ENCODE assay signal across 8 mouse cellular contexts in the genomic region with DNA sequence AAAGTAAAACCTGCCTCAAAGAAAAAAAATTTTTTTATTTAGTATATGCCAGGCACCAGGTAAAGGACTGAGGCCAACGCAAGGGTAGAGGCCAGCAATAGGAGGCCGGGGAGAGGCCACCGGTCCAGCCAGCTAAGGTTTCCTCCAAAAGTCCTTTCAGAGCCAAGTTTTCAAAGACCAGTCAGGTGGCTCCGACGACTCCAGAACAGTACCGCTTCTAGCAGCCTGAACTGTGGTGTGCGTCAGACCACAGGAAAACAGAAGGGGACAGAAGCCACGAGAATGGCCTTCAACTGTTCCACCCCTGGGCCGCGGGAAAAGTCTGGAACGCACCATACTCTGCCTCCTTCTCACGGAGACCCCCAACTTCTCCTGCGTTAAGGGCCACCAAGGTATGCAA. TPM values are rescaled to one million over a fixed set of nuclear protein-coding genes. Genes with fewer than 3 reads are reported as not detected.
A peak's percentile ranks its signal among the peaks of the same experiment; 100 is the strongest.
DNase-seq lines count a peak whose midpoint lies in the region; ATAC-seq and TF ChIP-seq lines count a peak whose summit lies in the region.

No protein-coding gene starts in this region.

- no peaks in the 10 kb centered on the region for H3K36me3 ChIP-seq in heart, postnatal 0 days (replicated peaks; ENCODE audit: control insufficient read depth, insufficient read depth, low read length)
- no peaks in the 10 kb centered on the region for H3K36me3 ChIP-seq in limb, embryonic 11.5 days (ENCODE audit: control insufficient read depth, insufficient read depth, low read length)
- H3K36me3 ChIP-seq in neural tube, embryonic 14.5 days (ENCODE audit: control insufficient read depth, insufficient read depth, low read length): no peaks in the 10 kb centered on the region

- peak overlapping the region; percentile 80 for H3K9ac ChIP-seq in heart, postnatal 0 days (replicated peaks; ENCODE audit: low read depth, low read length)
- no peak overlapping the region for H3K9ac ChIP-seq in limb, embryonic 11.5 days (ENCODE audit: low read length)
- H3K9ac ChIP-seq in neural tube, embryonic 14.5 days (replicated peaks; ENCODE audit: low read depth, low read length): 0 out of 2 replicates have a peak overlapping the region, but pooled peaks have one; percentile 12

- DNase-seq in CD4-positive, CD25-positive, alpha-beta regulatory T cell, adult 2 months (ENCODE audit: low read depth, low spot score): peak; percentile 5
- peak; percentile 29 for DNase-seq in adrenal gland, adult 8-10 months
- peak; percentile 7 for DNase-seq in heart, postnatal 0 days (ENCODE audit: low spot score)
- DNase-seq in limb, embryonic 11.5 days (ENCODE audit: low spot score): no peak
- DNase-seq in thymus, postnatal 14 days: no peak
- no peak for DNase-seq in urinary bladder, postnatal 36 days (ENCODE audit: low spot score in 2 of 2)

- TF ChIP-seq EP300 in heart, postnatal 0 days (IDR thresholded peaks at IDR 0.05; ENCODE audit: low read depth): no peak

- no peak for TF ChIP-seq CTCF in heart, postnatal 0 days (IDR thresholded peaks at IDR 0.05; ENCODE audit: low read depth)

- no peak overlapping the region for H3K27ac ChIP-seq in heart, postnatal 0 days (ENCODE audit: low read depth)
- H3K27ac ChIP-seq in limb, embryonic 11.5 days (replicated peaks; ENCODE audit: low read depth, low read length): no peak overlapping the region
- H3K27ac ChIP-seq in neural tube, embryonic 14.5 days (ENCODE audit: low read depth, low read length): no peak overlapping the region

- ATAC-seq in CD4-positive, CD25-positive, alpha-beta regulatory T cell, adult 4 months: no peak
- ATAC-seq in heart, postnatal 0 days (ENCODE audit: insufficient read depth, low read depth): no peak
- ATAC-seq in limb, embryonic 11.5 days (ENCODE audit: insufficient number of reproducible peaks, low FRiP score, low TSS enrichment, low read depth): no peak
- ATAC-seq in neural tube, embryonic 14.5 days (ENCODE audit: low read depth): no peak

- no peaks in the 10 kb centered on the region for H3K27me3 ChIP-seq in heart, postnatal 0 days (ENCODE audit: control insufficient read depth, insufficient read depth, low read length)
- H3K27me3 ChIP-seq in limb, embryonic 11.5 days (ENCODE audit: control insufficient read depth, insufficient read depth, low read length): no peaks in the 10 kb centered on the region
- no peaks in the 10 kb centered on the region for H3K27me3 ChIP-seq in neural tube, embryonic 14.5 days (ENCODE audit: control insufficient read depth, insufficient read depth, low read length)

- no peaks in the 10 kb centered on the region for H3K9me3 ChIP-seq in heart, postnatal 0 days (replicated peaks; ENCODE audit: control insufficient read depth, low read length)
- no peaks in the 10 kb centered on the region for H3K9me3 ChIP-seq in limb, embryonic 11.5 days (ENCODE audit: control insufficient read depth, low read length)
- no peaks in the 10 kb centered on the region for H3K9me3 ChIP-seq in neural tube, embryonic 14.5 days (ENCODE audit: control insufficient read depth, low read length)

- peaks cover 13% of the 10 kb centered on the region for H3K4me1 ChIP-seq in heart, postnatal 0 days (ENCODE audit: control insufficient read depth, insufficient read depth)
- H3K4me1 ChIP-seq in limb, embryonic 11.5 days (ENCODE audit: control insufficient read depth, insufficient read depth, low read length): peaks cover 7% of the 10 kb centered on the region; the same call in 1 of the 2 replicates
- H3K4me1 ChIP-seq in neural tube, embryonic 14.5 days (ENCODE audit: control insufficient read depth, insufficient read depth, low read length): peaks cover 7% of the 10 kb centered on the region; the same call in 1 of the 2 replicates

- peak overlapping the region; percentile 76 for H3K4me2 ChIP-seq in heart, postnatal 0 days (ENCODE audit: low read depth, low read length)
- peak overlapping the region; percentile 92 for H3K4me2 ChIP-seq in limb, embryonic 11.5 days (ENCODE audit: low read depth, severe bottlenecking)
- peak overlapping the region; percentile 99 for H3K4me2 ChIP-seq in neural tube, embryonic 14.5 days (ENCODE audit: low read depth, low read length)

- H3K4me3 ChIP-seq in heart, postnatal 0 days (ENCODE audit: low read depth, low read length): peak overlapping the region; percentile 86
- H3K4me3 ChIP-seq in limb, embryonic 11.5 days (ENCODE audit: low read depth, low read length): peak overlapping the region; percentile 75
- peak overlapping the region; percentile 73 for H3K4me3 ChIP-seq in neural tube, embryonic 14.5 days (ENCODE audit: low read depth, low read length)

- 19% methylated on average over 13 of the region's 13 CpGs for WGBS in heart, postnatal 0 days
- 26% methylated on average over 13 of the region's 13 CpGs for WGBS in limb, embryonic 11.5 days
- WGBS in neural tube, embryonic 14.5 days: 28% methylated on average over 13 of the region's 13 CpGs

RNA-seq across cellular contexts. Expression of a gene that starts 1.2 kb away (rescaled TPM):
- polyA plus RNA-seq in CD4-positive, CD25-positive, alpha-beta regulatory T cell, adult 4 months (2017; shearing (Covaris generic)): 10 to 100 TPM; 17.5 to 26.8 TPM
- total RNA-seq in adrenal gland, adult 8-10 months (2022): 10 to 100 TPM; 30.8 to 40.4 (median 33.2) TPM
- total RNA-seq in heart, postnatal 0 days (2014; rRNA removed; ENCODE audit: low replicate concordance): 30.8 TPM in 2 replicates
- polyA plus RNA-seq in heart, postnatal 0 days (2015; fragmentation: Nextera tagmentation; extraction: Ambion mirVana): 14.2 and 15.3 TPM in 2 replicates
- polyA plus RNA-seq in limb, embryonic 11.5 days (2014; fragmentation: Nextera tagmentation; extraction: Ambion mirVana): 6.7 and 7.8 TPM in 2 replicates
- polyA plus RNA-seq in neural tube, embryonic 14.5 days (2014; fragmentation: Nextera tagmentation; extraction: Ambion mirVana): 24.9 and 26.0 TPM in 2 replicates

RNA-seq across cellular contexts. Expression of a gene that starts 45.8 kb away (rescaled TPM):
- polyA plus RNA-seq in CD4-positive, CD25-positive, alpha-beta regulatory T cell, adult 4 months (2017; shearing (Covaris generic)): not detected
- 10 to 100 TPM in 1 of 4 experiments, 1 to 10 TPM in 3; 4.8 to 11.5 (median 8.3) TPM for total RNA-seq in adrenal gland, adult 8-10 months (2022)
- 2.9 and 3.0 TPM in 2 replicates for total RNA-seq in heart, postnatal 0 days (2014; rRNA removed; ENCODE audit: low replicate concordance)
- polyA plus RNA-seq in heart, postnatal 0 days (2015; fragmentation: Nextera tagmentation; extraction: Ambion mirVana): 0.36 and 0.44 TPM in 2 replicates
- polyA plus RNA-seq in limb, embryonic 11.5 days (2014; fragmentation: Nextera tagmentation; extraction: Ambion mirVana): 1.3 and 1.4 TPM in 2 replicates
- polyA plus RNA-seq in neural tube, embryonic 14.5 days (2014; fragmentation: Nextera tagmentation; extraction: Ambion mirVana): 2.9 and 3.3 TPM in 2 replicates

RNA-seq across cellular contexts. Expression of a gene that starts 49.9 kb away (rescaled TPM):
- 1,000 to 10,000 TPM; 2,534 to 6,238 TPM for polyA plus RNA-seq in CD4-positive, CD25-positive, alpha-beta regulatory T cell, adult 4 months (2017; shearing (Covaris generic))
- total RNA-seq in adrenal gland, adult 8-10 months (2022): 100 to 1,000 TPM in 1 of 4 experiments, 10 to 100 TPM in 3; 52.0 to 101 (median 75.4) TPM
- 57.4 and 71.9 TPM in 2 replicates for total RNA-seq in heart, postnatal 0 days (2014; rRNA removed; ENCODE audit: low replicate concordance)
- 270 and 308 TPM in 2 replicates for polyA plus RNA-seq in heart, postnatal 0 days (2015; fragmentation: Nextera tagmentation; extraction: Ambion mirVana)
- 365 and 432 TPM in 2 replicates for polyA plus RNA-seq in limb, embryonic 11.5 days (2014; fragmentation: Nextera tagmentation; extraction: Ambion mirVana)
- polyA plus RNA-seq in neural tube, embryonic 14.5 days (2014; fragmentation: Nextera tagmentation; extraction: Ambion mirVana): 204 and 211 TPM in 2 replicates

Comparison
In these comparisons a context has a peak if more than half of its experiments do, and no peak if none do; other contexts are left out.
1. DNase-seq: peak in CD4-positive, CD25-positive, alpha-beta regulatory T cell, adult 2 months (single experiment), adrenal gland, adult 8-10 months (single experiment) and heart, postnatal 0 days (single experiment); none in limb, embryonic 11.5 days (single experiment), thymus, postnatal 14 days (single experiment) and urinary bladder, postnatal 36 days (0 of 2).
2. Peak in every context shown above with its lines, with median percentiles within 50 percentile points of each other: H3K4me2 ChIP-seq and H3K4me3 ChIP-seq.